Mouse (Mus musculus): ENCODE data around the gene Icam1. TPM values are rescaled to one million over a fixed set of nuclear protein-coding genes. Genes with fewer than 3 reads are reported as not detected.
"Not testable (repeated sequence)": the region's sequence is repeated elsewhere in the genome, so short reads cannot be mapped to it uniquely, and the experiment has no call there.

Gene Icam1
- total RNA-seq, 2 experiments from 2014 or later: 1.2 to 2.3 TPM

- ATAC-seq (replicated peaks; ENCODE audit: low FRiP score, poor library complexity, severe bottlenecking): no peak
Measured at GRCm38 (mm10) chr9:21037481-21037891, 21.7 kb downstream of the Icam1 start.

- peak; percentile 87 for ATAC-seq (replicated peaks; ENCODE audit: low FRiP score, poor library complexity, severe bottlenecking)
Measured at GRCm38 (mm10) chr9:21039779-21040178, 24.0 kb downstream of the Icam1 start.

- no peak for ATAC-seq (replicated peaks; ENCODE audit: low FRiP score, poor library complexity, severe bottlenecking)
Measured at GRCm38 (mm10) chr9:21041308-21041707, 25.5 kb downstream of the Icam1 start.

GRCm38 (mm10) chr9:21043563-21043962 is 27.8 kb downstream of the Icam1 start:
- no peak for ATAC-seq (replicated peaks; ENCODE audit: low FRiP score, poor library complexity, severe bottlenecking)

- ATAC-seq (replicated peaks; ENCODE audit: low FRiP score, poor library complexity, severe bottlenecking): not testable (repeated sequence)
Measured at GRCm38 (mm10) chr9:21044785-21045184, 29.0 kb downstream of the Icam1 start.

GRCm38 (mm10) chr9:21045235-21045634 is 29.4 kb downstream of the Icam1 start:
- ATAC-seq (replicated peaks; ENCODE audit: low FRiP score, poor library complexity, severe bottlenecking): no peak

GRCm38 (mm10) chr9:21051578-21051977 is 35.8 kb downstream of the Icam1 start:
- ATAC-seq (replicated peaks; ENCODE audit: low FRiP score, poor library complexity, severe bottlenecking): peak; percentile 52

- no peak for ATAC-seq (replicated peaks; ENCODE audit: low FRiP score, poor library complexity, severe bottlenecking)
Measured at GRCm38 (mm10) chr9:21062928-21063327, 47.1 kb downstream of the Icam1 start.

GRCm38 (mm10) chr9:21067006-21067684 is 51.4 kb downstream of the Icam1 start, which contains the start of gene Zglp1:
Gene Zglp1, minus strand, starts transcription at chr9:21067093.
- no peak for ATAC-seq (replicated peaks; ENCODE audit: low FRiP score, poor library complexity, severe bottlenecking)

GRCm38 (mm10) chr9:21072641-21073040 is 56.9 kb downstream of the Icam1 start:
- peak; percentile 4; the same call in 1 of the 2 replicates for ATAC-seq (replicated peaks; ENCODE audit: low FRiP score, poor library complexity, severe bottlenecking)

GRCm38 (mm10) chr9:21073044-21073840 is 57.5 kb downstream of the Icam1 start, which contains the start of the genes Gm49373 and Fdx1l:
Gene Gm49373, minus strand, starts transcription at chr9:21073096.
Gene Fdx1l, minus strand, starts transcription at chr9:21073614.
- peak; percentile 93 for ATAC-seq (replicated peaks; ENCODE audit: low FRiP score, poor library complexity, severe bottlenecking)

GRCm38 (mm10) chr9:21074173-21074572 is 58.4 kb downstream of the Icam1 start:
- no peak for ATAC-seq (replicated peaks; ENCODE audit: low FRiP score, poor library complexity, severe bottlenecking)

- ATAC-seq (replicated peaks; ENCODE audit: low FRiP score, poor library complexity, severe bottlenecking): no peak
Measured at GRCm38 (mm10) chr9:21075625-21076024, 59.8 kb downstream of the Icam1 start.

Other genes with a start within 250 kb of the Icam1 start
- not detected in 2 replicates for gene Col5a3, start 200.9 kb upstream of the Icam1 start, total RNA-seq (2015; ENCODE audit: low replicate concordance)
- gene Col5a3, start 200.9 kb upstream of the Icam1 start, total RNA-seq (2017; ENCODE audit: low replicate concordance): 0.26 TPM in 1 of 2 replicates, not detected in the other
- gene Rdh8, start 197.5 kb upstream of the Icam1 start, total RNA-seq (2015; ENCODE audit: low replicate concordance): not detected in 2 replicates
- not detected in 2 replicates for gene Rdh8, start 197.5 kb upstream of the Icam1 start, total RNA-seq (2017; ENCODE audit: low replicate concordance)
- 1.3 and 1.5 TPM in 2 replicates for gene A230050P20Rik, start 147.3 kb upstream of the Icam1 start, total RNA-seq (2015; ENCODE audit: low replicate concordance)
- gene A230050P20Rik, start 147.3 kb upstream of the Icam1 start, total RNA-seq (2017; ENCODE audit: low replicate concordance): 1.4 and 4.9 TPM in 2 replicates
- not detected in 2 replicates for gene Angptl6, start 136.3 kb upstream of the Icam1 start, total RNA-seq (2015; ENCODE audit: low replicate concordance)
- gene Angptl6, start 136.3 kb upstream of the Icam1 start, total RNA-seq (2017; ENCODE audit: low replicate concordance): not detected in 2 replicates
- gene Ppan, start 127.8 kb upstream of the Icam1 start, total RNA-seq (2015; ENCODE audit: low replicate concordance): 2.3 and 9.8 TPM in 2 replicates
- 13.0 and 15.4 TPM in 2 replicates for gene Ppan, start 127.8 kb upstream of the Icam1 start, total RNA-seq (2017; ENCODE audit: low replicate concordance)
- gene Eif3g, start 117.4 kb upstream of the Icam1 start, total RNA-seq (2015; ENCODE audit: low replicate concordance): 26.3 and 41.0 TPM in 2 replicates
- 23.2 and 23.7 TPM in 2 replicates for gene Eif3g, start 117.4 kb upstream of the Icam1 start, total RNA-seq (2017; ENCODE audit: low replicate concordance)
- gene Dnmt1, start 56.1 kb upstream of the Icam1 start, total RNA-seq (2015; ENCODE audit: low replicate concordance): 28.1 and 47.9 TPM in 2 replicates
- 69.1 and 92.4 TPM in 2 replicates for gene Dnmt1, start 56.1 kb upstream of the Icam1 start, total RNA-seq (2017; ENCODE audit: low replicate concordance)
- 0.84 and 1.5 TPM in 2 replicates for gene S1pr2, start 39.2 kb upstream of the Icam1 start, total RNA-seq (2015; ENCODE audit: low replicate concordance)
- 0.17 and 0.56 TPM in 2 replicates for gene S1pr2, start 39.2 kb upstream of the Icam1 start, total RNA-seq (2017; ENCODE audit: low replicate concordance)
- 7.9 and 19.0 TPM in 2 replicates for gene Mrpl4, start 13.2 kb upstream of the Icam1 start, total RNA-seq (2015; ENCODE audit: low replicate concordance)
- 6.8 and 11.4 TPM in 2 replicates for gene Mrpl4, start 13.2 kb upstream of the Icam1 start, total RNA-seq (2017; ENCODE audit: low replicate concordance)
- gene Icam4, start 13.4 kb downstream of the Icam1 start, total RNA-seq (2015; ENCODE audit: low replicate concordance): 39.2 and 40.8 TPM in 2 replicates
- gene Icam4, start 13.4 kb downstream of the Icam1 start, total RNA-seq (2017; ENCODE audit: low replicate concordance): 20.6 and 35.8 TPM in 2 replicates
- gene Icam5, start 16.1 kb downstream of the Icam1 start, total RNA-seq (2015; ENCODE audit: low replicate concordance): 0.58 TPM in 1 of 2 replicates, not detected in the other
- gene Icam5, start 16.1 kb downstream of the Icam1 start, total RNA-seq (2017; ENCODE audit: low replicate concordance): 4.7 and 5.4 TPM in 2 replicates
- gene Zglp1, start 51.1 kb downstream of the Icam1 start, total RNA-seq (2015; ENCODE audit: low replicate concordance): not detected in 2 replicates
- not detected in 2 replicates for gene Zglp1, start 51.1 kb downstream of the Icam1 start, total RNA-seq (2017; ENCODE audit: low replicate concordance)
- gene Gm49373, start 57.1 kb downstream of the Icam1 start, total RNA-seq (2015; ENCODE audit: low replicate concordance): 2.3 TPM in 1 of 2 replicates, not detected in the other
- gene Gm49373, start 57.1 kb downstream of the Icam1 start, total RNA-seq (2017; ENCODE audit: low replicate concordance): not detected in 2 replicates
- 8.4 TPM in 1 of 2 replicates, not detected in the other for gene Fdx1l, start 57.6 kb downstream of the Icam1 start, total RNA-seq (2015; ENCODE audit: low replicate concordance)
- 1.4 and 13.7 TPM in 2 replicates for gene Fdx1l, start 57.6 kb downstream of the Icam1 start, total RNA-seq (2017; ENCODE audit: low replicate concordance)
- 19.4 and 20.9 TPM in 2 replicates for gene Gm38431, start 76.0 kb downstream of the Icam1 start, total RNA-seq (2015; ENCODE audit: low replicate concordance)
- gene Gm38431, start 76.0 kb downstream of the Icam1 start, total RNA-seq (2017; ENCODE audit: low replicate concordance): 1.8 and 3.6 TPM in 2 replicates
- 4.0 and 11.7 TPM in 2 replicates for gene Raver1, start 76.0 kb downstream of the Icam1 start, total RNA-seq (2015; ENCODE audit: low replicate concordance)
- 3.8 and 7.8 TPM in 2 replicates for gene Raver1, start 76.0 kb downstream of the Icam1 start, total RNA-seq (2017; ENCODE audit: low replicate concordance)
- 2.7 and 4.2 TPM in 2 replicates for gene Tyk2, start 115.3 kb downstream of the Icam1 start, total RNA-seq (2015; ENCODE audit: low replicate concordance)
- 3.3 and 5.3 TPM in 2 replicates for gene Tyk2, start 115.3 kb downstream of the Icam1 start, total RNA-seq (2017; ENCODE audit: low replicate concordance)
- 21.9 and 29.8 TPM in 2 replicates for gene Cdc37, start 134.0 kb downstream of the Icam1 start, total RNA-seq (2015; ENCODE audit: low replicate concordance)
- 35.5 and 75.3 TPM in 2 replicates for gene Cdc37, start 134.0 kb downstream of the Icam1 start, total RNA-seq (2017; ENCODE audit: low replicate concordance)
- 2.5 and 2.7 TPM in 2 replicates for gene Pde4a, start 149.7 kb downstream of the Icam1 start, total RNA-seq (2015; ENCODE audit: low replicate concordance)
- gene Pde4a, start 149.7 kb downstream of the Icam1 start, total RNA-seq (2017; ENCODE audit: low replicate concordance): 0.77 and 1.1 TPM in 2 replicates
- gene Keap1, start 223.4 kb downstream of the Icam1 start, total RNA-seq (2015; ENCODE audit: low replicate concordance): 4.6 and 6.9 TPM in 2 replicates
- gene Keap1, start 223.4 kb downstream of the Icam1 start, total RNA-seq (2017; ENCODE audit: low replicate concordance): 6.8 and 8.9 TPM in 2 replicates
- 1.7 TPM in 1 of 2 replicates, not detected in the other for gene S1pr5, start 232.5 kb downstream of the Icam1 start, total RNA-seq (2015; ENCODE audit: low replicate concordance)
- 1.1 and 3.2 TPM in 2 replicates for gene S1pr5, start 232.5 kb downstream of the Icam1 start, total RNA-seq (2017; ENCODE audit: low replicate concordance)
- 11.9 TPM in 2 replicates for gene Atg4d, start 249.3 kb downstream of the Icam1 start, total RNA-seq (2015; ENCODE audit: low replicate concordance)
- 31.9 and 59.8 TPM in 2 replicates for gene Atg4d, start 249.3 kb downstream of the Icam1 start, total RNA-seq (2017; ENCODE audit: low replicate concordance)